Mouse (Mus musculus): Measurements from ENCODE around the gene Ngf. TPM values are rescaled to one million over a fixed set of nuclear protein-coding genes. Genes with fewer than 3 reads are reported as not detected.

Gene Ngf
- polyA plus RNA-seq, 1 experiment from 2014 or later = 1.5 TPM

- Histone ChIP-seq H3K9me3 (replicated peaks; ENCODE audit: control insufficient read depth, low read length) (no peaks in the 10 kb centered on the region), H3K27me3 (replicated peaks; ENCODE audit: control insufficient read depth, insufficient read depth, low read length) (no peaks in the 10 kb centered on the region), H3K27ac (ENCODE audit: low read depth, low read length) (no peak overlapping the region), H3K4me2 (ENCODE audit: low read length) (no peak overlapping the region), H3K9ac (ENCODE audit: low read length) (no peak overlapping the region), H3K4me1 (ENCODE audit: control insufficient read depth, insufficient read depth, low read length) (no peaks in the 10 kb centered on the region), H3K36me3 (ENCODE audit: control insufficient read depth, insufficient read depth, low read length) (no peaks in the 10 kb centered on the region), H3K4me3 (ENCODE audit: low read depth, low read length) (no peak overlapping the region)
- 89% methylated on average over 2 of the region's 2 CpGs for WGBS
- DNase-seq (ENCODE audit: low spot score) (no peak), ATAC-seq (no peak)
Observed at GRCm38 (mm10) chr3:102523711-102524110, 54.0 kb downstream of the Ngf start.

DNA sequence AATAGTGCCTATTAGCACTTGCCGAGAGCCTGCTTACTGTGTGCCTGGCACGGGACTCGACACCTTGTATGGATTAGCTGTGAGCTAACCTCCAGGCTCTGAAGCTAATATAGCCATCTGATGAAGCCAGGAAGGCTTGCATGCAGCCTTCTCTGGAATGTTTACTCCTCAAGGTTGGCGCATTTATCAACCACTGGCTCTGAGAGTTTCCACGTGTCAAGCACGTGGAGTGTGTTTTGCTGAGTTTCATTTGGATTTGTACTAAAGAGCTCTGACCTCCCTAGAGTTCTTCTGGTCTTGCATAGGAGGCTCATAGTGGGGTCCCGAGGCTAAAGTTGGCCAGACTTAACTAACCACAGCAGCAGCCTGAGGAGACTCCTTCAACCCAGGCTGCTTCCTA is 55.2 kb downstream of the Ngf start:
- Histone ChIP-seq H3K27ac (ENCODE audit: low read depth, low read length) (no peak overlapping the region), H3K4me3 (ENCODE audit: low read depth, low read length) (no peak overlapping the region), H3K9me3 (replicated peaks; ENCODE audit: control insufficient read depth, low read length) (no peaks in the 10 kb centered on the region), H3K36me3 (ENCODE audit: control insufficient read depth, insufficient read depth, low read length) (no peaks in the 10 kb centered on the region), H3K27me3 (replicated peaks; ENCODE audit: control insufficient read depth, insufficient read depth, low read length) (no peaks in the 10 kb centered on the region), H3K4me2 (ENCODE audit: low read length) (no peak overlapping the region), H3K9ac (ENCODE audit: low read length) (no peak overlapping the region), H3K4me1 (ENCODE audit: control insufficient read depth, insufficient read depth, low read length) (no peaks in the 10 kb centered on the region)
- WGBS = 85% methylated on average over 7 of the region's 7 CpGs
- ATAC-seq (no peak), DNase-seq (ENCODE audit: low spot score) (no peak)

DNA sequence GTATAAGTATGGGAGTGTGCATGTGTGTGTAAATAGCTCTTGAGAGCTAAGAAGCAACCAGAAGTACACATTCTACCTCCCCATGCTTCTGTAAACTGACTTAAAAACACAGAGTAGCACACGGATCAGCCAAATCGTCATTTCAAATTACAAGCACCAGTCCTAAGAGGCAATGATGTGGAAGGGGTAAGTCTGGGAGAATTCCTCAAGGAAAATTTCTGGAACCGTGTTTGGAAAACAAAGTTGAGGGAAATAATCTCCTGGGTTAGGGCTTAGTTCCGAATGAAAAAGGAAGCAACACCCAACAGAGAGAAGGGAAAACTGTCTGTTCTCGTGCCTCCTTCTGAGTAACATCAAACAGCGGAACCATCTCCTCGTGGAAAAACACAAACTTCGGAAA is 56.1 kb downstream of the Ngf start:
- DNase-seq (ENCODE audit: low spot score) (no peak), ATAC-seq (no peak)
- Histone ChIP-seq H3K36me3 (ENCODE audit: control insufficient read depth, insufficient read depth, low read length) (no peaks in the 10 kb centered on the region), H3K4me3 (ENCODE audit: low read depth, low read length) (no peak overlapping the region), H3K4me1 (ENCODE audit: control insufficient read depth, insufficient read depth, low read length) (no peaks in the 10 kb centered on the region), H3K9ac (ENCODE audit: low read length) (no peak overlapping the region), H3K27me3 (replicated peaks; ENCODE audit: control insufficient read depth, insufficient read depth, low read length) (no peaks in the 10 kb centered on the region), H3K27ac (ENCODE audit: low read depth, low read length) (no peak overlapping the region), H3K9me3 (replicated peaks; ENCODE audit: control insufficient read depth, low read length) (no peaks in the 10 kb centered on the region), H3K4me2 (ENCODE audit: low read length) (no peak overlapping the region)
- 82% methylated on average over 8 of the region's 8 CpGs for WGBS

DNA sequence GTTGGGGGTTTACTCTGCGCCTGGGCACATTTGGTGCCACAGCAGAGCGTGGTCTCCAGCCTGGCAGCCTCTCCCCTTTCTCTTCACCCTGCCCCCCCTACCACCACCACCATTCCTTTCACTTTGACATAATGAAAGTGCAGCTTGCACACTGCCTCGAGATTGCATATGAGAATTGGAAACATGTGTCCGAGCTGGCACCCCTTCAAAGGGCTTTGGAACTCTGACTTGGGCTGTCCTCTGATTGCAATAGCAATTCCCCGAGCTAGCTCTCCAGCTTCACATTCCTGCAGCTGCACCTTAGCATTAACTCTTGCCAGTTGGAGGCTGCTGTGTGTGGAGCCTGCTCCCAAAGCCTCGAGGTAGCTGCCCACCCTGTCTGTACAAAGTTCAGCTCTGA is 56.8 kb downstream of the Ngf start:
- Histone ChIP-seq H3K4me3 (ENCODE audit: low read depth, low read length) (no peak overlapping the region), H3K27ac (ENCODE audit: low read depth, low read length) (no peak overlapping the region), H3K4me1 (ENCODE audit: control insufficient read depth, insufficient read depth, low read length) (no peaks in the 10 kb centered on the region), H3K9ac (ENCODE audit: low read length) (no peak overlapping the region), H3K9me3 (replicated peaks; ENCODE audit: control insufficient read depth, low read length) (no peaks in the 10 kb centered on the region), H3K27me3 (replicated peaks; ENCODE audit: control insufficient read depth, insufficient read depth, low read length) (no peaks in the 10 kb centered on the region), H3K4me2 (ENCODE audit: low read length) (no peak overlapping the region), H3K36me3 (ENCODE audit: control insufficient read depth, insufficient read depth, low read length) (no peaks in the 10 kb centered on the region)
- ATAC-seq = no peak
- no peak for DNase-seq (ENCODE audit: low spot score)
- WGBS = 63% methylated on average over 6 of the region's 6 CpGs

DNA sequence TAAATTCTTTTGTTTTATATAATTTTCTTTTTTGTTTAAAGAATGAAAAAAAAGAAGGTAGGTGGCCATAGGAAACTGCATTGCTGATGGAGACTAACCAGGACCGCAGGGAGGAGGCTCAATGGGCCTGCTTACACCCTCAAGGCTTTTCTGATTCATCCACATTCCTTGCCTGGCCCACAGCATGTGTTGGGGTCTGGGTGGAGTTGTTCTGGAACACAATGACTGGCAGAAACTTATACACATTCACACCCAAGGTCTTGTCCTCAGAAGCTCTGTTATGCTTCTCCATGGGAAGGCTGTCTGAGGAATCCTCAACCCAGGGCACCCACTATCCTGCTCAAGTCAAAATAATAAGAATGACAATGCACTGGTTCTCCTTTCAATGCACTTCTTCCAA is 65.0 kb downstream of the Ngf start:
- no peaks in the 10 kb centered on the region for H3K27me3 ChIP-seq (replicated peaks; ENCODE audit: control insufficient read depth, insufficient read depth, low read length)
- H3K9me3 ChIP-seq (replicated peaks; ENCODE audit: control insufficient read depth, low read length) = no peaks in the 10 kb centered on the region
- H3K27ac ChIP-seq (ENCODE audit: low read depth, low read length) = no peak overlapping the region
- no peak overlapping the region for H3K9ac ChIP-seq (ENCODE audit: low read length)
- ATAC-seq (no peak), DNase-seq (ENCODE audit: low spot score) (no peak)
- H3K4me3 ChIP-seq (ENCODE audit: low read depth, low read length) = no peak overlapping the region
- no peaks in the 10 kb centered on the region for H3K36me3 ChIP-seq (ENCODE audit: control insufficient read depth, insufficient read depth, low read length)
- no peaks in the 10 kb centered on the region for H3K4me1 ChIP-seq (ENCODE audit: control insufficient read depth, insufficient read depth, low read length)
- 83% methylated on average over 1 of the region's 1 CpGs for WGBS
- H3K4me2 ChIP-seq (ENCODE audit: low read length) = no peak overlapping the region

GRCm38 (mm10) chr3:102543646-102544045 is 73.9 kb downstream of the Ngf start:
- Histone ChIP-seq H3K4me3 (ENCODE audit: low read depth, low read length) (no peak overlapping the region), H3K27me3 (replicated peaks; ENCODE audit: control insufficient read depth, insufficient read depth, low read length) (no peaks in the 10 kb centered on the region), H3K4me2 (ENCODE audit: low read length) (no peak overlapping the region), H3K9ac (ENCODE audit: low read length) (no peak overlapping the region), H3K4me1 (ENCODE audit: control insufficient read depth, insufficient read depth, low read length) (no peaks in the 10 kb centered on the region), H3K9me3 (replicated peaks; ENCODE audit: control insufficient read depth, low read length) (no peaks in the 10 kb centered on the region), H3K27ac (ENCODE audit: low read depth, low read length) (no peak overlapping the region), H3K36me3 (ENCODE audit: control insufficient read depth, insufficient read depth, low read length) (no peaks in the 10 kb centered on the region)
- ATAC-seq (no peak), DNase-seq (ENCODE audit: low spot score) (no peak)
- 79% methylated on average over 5 of the region's 5 CpGs for WGBS

DNA sequence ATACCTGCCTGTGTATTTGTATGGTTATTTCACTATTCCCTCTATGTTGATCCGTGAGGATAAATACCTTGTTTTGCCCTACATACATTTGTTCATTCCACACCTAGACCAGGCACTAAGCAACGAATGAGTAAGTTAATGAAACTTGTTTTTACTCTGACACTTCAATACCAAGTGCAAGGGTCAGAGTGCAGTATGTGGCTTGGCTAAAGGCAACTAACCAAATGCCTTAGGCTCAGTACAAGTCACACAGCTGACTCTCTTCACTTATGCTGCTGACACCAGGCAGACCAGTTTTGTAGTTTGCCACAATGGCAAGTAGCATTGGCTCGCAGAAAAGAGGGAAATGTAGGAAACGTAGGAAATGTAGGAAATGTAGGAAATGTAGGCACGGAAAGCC is 77.8 kb downstream of the Ngf start:
- Histone ChIP-seq H3K27me3 (replicated peaks; ENCODE audit: control insufficient read depth, insufficient read depth, low read length) (no peaks in the 10 kb centered on the region), H3K4me3 (ENCODE audit: low read depth, low read length) (no peak overlapping the region), H3K4me2 (ENCODE audit: low read length) (no peak overlapping the region), H3K36me3 (ENCODE audit: control insufficient read depth, insufficient read depth, low read length) (no peaks in the 10 kb centered on the region), H3K4me1 (ENCODE audit: control insufficient read depth, insufficient read depth, low read length) (no peaks in the 10 kb centered on the region), H3K27ac (ENCODE audit: low read depth, low read length) (no peak overlapping the region), H3K9me3 (replicated peaks; ENCODE audit: control insufficient read depth, low read length) (no peaks in the 10 kb centered on the region), H3K9ac (ENCODE audit: low read length) (no peak overlapping the region)
- DNase-seq (ENCODE audit: low spot score) = no peak
- WGBS = 88% methylated on average over 5 of the region's 5 CpGs
- no peak for ATAC-seq

DNA sequence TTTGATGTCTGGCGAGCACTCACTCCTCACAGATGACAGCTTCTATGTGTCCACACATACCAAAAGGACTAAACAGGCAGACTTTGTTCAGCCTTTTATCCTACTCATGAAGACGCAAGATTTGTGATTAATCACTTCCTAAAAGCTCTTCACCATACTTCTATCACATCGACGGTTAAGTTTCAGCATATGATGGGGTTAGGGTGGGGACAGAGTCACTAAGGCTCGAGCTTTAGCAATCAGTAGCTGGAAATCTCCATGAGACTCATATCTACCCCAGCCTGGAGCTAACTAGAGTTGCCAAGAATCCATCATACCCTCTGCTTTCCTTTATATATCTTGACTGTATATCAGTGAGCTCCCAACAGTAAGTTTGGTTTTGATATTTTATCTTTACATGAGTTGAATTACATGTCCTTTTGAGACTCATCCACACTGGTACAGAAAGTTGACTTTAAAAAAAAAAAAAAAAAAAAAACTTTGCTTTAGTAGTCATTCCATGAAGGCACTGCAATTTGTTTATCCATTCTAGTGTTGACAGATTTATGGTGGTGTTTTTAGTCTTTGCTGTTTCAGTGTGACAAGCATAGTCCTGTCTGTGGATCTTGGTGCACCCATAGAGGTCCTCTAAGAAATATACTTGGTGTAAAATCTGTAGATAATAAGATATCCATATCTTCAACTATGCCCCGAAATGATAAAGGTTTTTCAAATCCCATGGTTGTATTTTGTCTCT is 84.4 kb downstream of the Ngf start:
- Histone ChIP-seq H3K4me1 (ENCODE audit: control insufficient read depth, insufficient read depth, low read length) (no peaks in the 10 kb centered on the region), H3K9ac (ENCODE audit: low read length) (no peak overlapping the region), H3K27me3 (replicated peaks; ENCODE audit: control insufficient read depth, insufficient read depth, low read length) (no peaks in the 10 kb centered on the region), H3K27ac (ENCODE audit: low read depth, low read length) (no peak overlapping the region), H3K4me2 (ENCODE audit: low read length) (no peak overlapping the region), H3K9me3 (replicated peaks; ENCODE audit: control insufficient read depth, low read length) (no peaks in the 10 kb centered on the region), H3K4me3 (ENCODE audit: low read depth, low read length) (no peak overlapping the region), H3K36me3 (ENCODE audit: control insufficient read depth, insufficient read depth, low read length) (no peaks in the 10 kb centered on the region)
- ATAC-seq (no peak), DNase-seq (ENCODE audit: low spot score) (no peak)
- WGBS = 83% methylated on average over 6 of the region's 6 CpGs

DNA sequence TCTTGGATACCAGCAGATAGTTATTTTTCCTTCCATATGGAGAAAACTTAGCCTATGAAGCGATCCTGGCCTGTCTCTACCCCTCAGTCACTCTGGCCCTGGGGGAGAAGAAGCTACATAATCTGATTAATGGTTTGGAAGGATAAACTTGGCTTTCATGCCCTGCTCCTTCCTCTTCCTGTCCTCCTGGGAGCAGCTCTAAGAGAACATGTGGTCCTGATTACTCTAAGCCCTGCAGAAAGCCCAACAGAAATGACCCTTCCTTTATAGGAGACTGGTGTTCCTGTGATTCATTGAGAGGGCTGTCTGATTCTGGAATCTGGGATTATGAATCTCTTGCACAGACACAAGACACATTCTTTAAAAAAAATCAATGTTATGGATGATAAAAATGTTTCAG is 86.4 kb downstream of the Ngf start:
- ATAC-seq = no peak
- H3K27me3 ChIP-seq (replicated peaks; ENCODE audit: control insufficient read depth, insufficient read depth, low read length) = no peaks in the 10 kb centered on the region
- DNase-seq (ENCODE audit: low spot score) = no peak
- H3K27ac ChIP-seq (ENCODE audit: low read depth, low read length) = no peak overlapping the region
- no peaks in the 10 kb centered on the region for H3K4me1 ChIP-seq (ENCODE audit: control insufficient read depth, insufficient read depth, low read length)
- no peak overlapping the region for H3K4me2 ChIP-seq (ENCODE audit: low read length)
- H3K36me3 ChIP-seq (ENCODE audit: control insufficient read depth, insufficient read depth, low read length) = no peaks in the 10 kb centered on the region
- H3K9me3 ChIP-seq (replicated peaks; ENCODE audit: control insufficient read depth, low read length) = no peaks in the 10 kb centered on the region
- no peak overlapping the region for H3K9ac ChIP-seq (ENCODE audit: low read length)
- H3K4me3 ChIP-seq (ENCODE audit: low read depth, low read length) = no peak overlapping the region
- WGBS = 78% methylated on average over 1 of the region's 1 CpGs

All from forebrain, embryonic 14.5 days (tissue).